ENCODE assay signal across 8 mouse cellular contexts in genomic region chr11:57800971-57801765, GRCm38 (mm10). TPM values are rescaled to one million over a fixed set of nuclear protein-coding genes. Genes with fewer than 3 reads are reported as not detected.
DNase-seq lines count a peak whose midpoint lies in the region; ATAC-seq and TF ChIP-seq lines count a peak whose summit lies in the region.

Gene Sap30l (plus strand): TSS chr11:57801637.

- under 1% methylated on average over 63 of the region's 66 CpGs for WGBS in hindbrain, postnatal 0 days

- H3K9me3 ChIP-seq in hindbrain, postnatal 0 days (ENCODE audit: low read length), result no peaks in the 10 kb centered on the region

- ATAC-seq in hindbrain, postnatal 0 days, result peak; percentile 98
- ATAC-seq in megakaryocyte, adult 5-6 weeks (ENCODE audit: poor library complexity, severe bottlenecking), result peak; percentile 99

- intact Hi-C loops in gastrocnemius, adult 2 months (cut with DNase I), result no loop called here
- intact Hi-C loops in left cerebral cortex, adult 2 months (cut with DNase I), result loop anchor here (10.0 kb wide), 1 partner anchor 304 kb away; the partner anchor contains the start of gene Cnot8

- H3K4me2 ChIP-seq in hindbrain, postnatal 0 days (ENCODE audit: low read depth, low read length), result peak within 1 kb of the TSS; percentile 99

- H3K4me3 ChIP-seq in gastrocnemius, adult 2 months, result peak within 1 kb of the TSS; percentile 86
- H3K4me3 ChIP-seq in hindbrain, postnatal 0 days (ENCODE audit: low read length), result peak within 1 kb of the TSS; percentile 91
- H3K4me3 ChIP-seq in left cerebral cortex, adult 2 months, result peak within 1 kb of the TSS; percentile 91

- no peak for TF ChIP-seq CTCF in gastrocnemius, adult 2 months (IDR thresholded peaks at IDR 0.05)
- TF ChIP-seq CTCF in hindbrain, postnatal 0 days (IDR thresholded peaks at IDR 0.05; ENCODE audit: low read depth), result no peak
- TF ChIP-seq CTCF in left cerebral cortex, adult 2 months (IDR thresholded peaks at IDR 0.05), result no peak

- H3K27ac ChIP-seq in gastrocnemius, adult 2 months, result peak within 1 kb of the TSS; percentile 86
- H3K27ac ChIP-seq in hindbrain, postnatal 0 days, result peak within 1 kb of the TSS; percentile 71
- H3K27ac ChIP-seq in left cerebral cortex, adult 2 months, result peak within 1 kb of the TSS; percentile 57

- H3K4me1 ChIP-seq in hindbrain, postnatal 0 days (ENCODE audit: insufficient read depth, low read length), result peaks cover 10% of the 10 kb centered on the region

- no peaks in the 10 kb centered on the region for H3K36me3 ChIP-seq in hindbrain, postnatal 0 days (ENCODE audit: insufficient read depth, low read length)

- H3K9ac ChIP-seq in hindbrain, postnatal 0 days (replicated peaks; ENCODE audit: low read length), result peak within 1 kb of the TSS; percentile 73

- DNase-seq in WW6 (ENCODE audit: low read depth, low spot score), result peak; percentile 93
- peak; percentile 94 to 97 for DNase-seq in cerebellum, postnatal 4 days (ENCODE audit: low spot score in 2 of 2)
- peak; percentile 98 for DNase-seq in gastrocnemius, adult 2 months
- DNase-seq in hindbrain, postnatal 0 days (ENCODE audit: low spot score), result peak; percentile 98
- DNase-seq in left cerebral cortex, adult 2 months (ENCODE audit: extremely low spot score in 1 of 2, low spot score in 2 of 2), result peak; percentile 96 to 97
- peak; percentile 97 to 99 for DNase-seq in right cerebral cortex, adult 2 months (ENCODE audit: low spot score in 2 of 2)
- DNase-seq in urinary bladder, postnatal 14 days (ENCODE audit: low spot score), result peak; percentile 97

- H3K27me3 ChIP-seq in hindbrain, postnatal 0 days (ENCODE audit: insufficient read depth, low read length), result no peaks in the 10 kb centered on the region

RNA-seq across cellular contexts. Expression of gene Sap30l, which starts in this region (rescaled TPM):
- 10 to 100 TPM; 46.5 to 47.6 TPM for total RNA-seq in gastrocnemius, adult 2 months (2021)
- total RNA-seq in hindbrain, postnatal 0 days (2014; rRNA removed), result 25.3 and 31.0 TPM in 2 replicates
- 10.7 and 12.4 TPM in 2 replicates for polyA plus RNA-seq in hindbrain, postnatal 0 days (2015; fragmentation: Nextera tagmentation; extraction: Ambion mirVana)
- total RNA-seq in left cerebral cortex, adult 2 months (2021), result 10 to 100 TPM; 47.0 to 49.8 TPM
- total RNA-seq in megakaryocyte, adult 5-6 weeks (2015), result 23.2 and 25.0 TPM in 2 replicates
- total RNA-seq in megakaryocyte, adult 5-6 weeks (2017), result 17.1 and 18.6 TPM in 2 replicates

Comparison
In these comparisons a context has a peak if more than half of its experiments do, and no peak if none do; other contexts are left out.
1. Peak in every context shown above with its lines: DNase-seq, ATAC-seq, H3K4me3 ChIP-seq and H3K27ac ChIP-seq.